Mouse (Mus musculus): ENCODE measurements around the gene Zbtb16. TPM values are rescaled to one million over a fixed set of nuclear protein-coding genes. Genes with fewer than 3 reads are reported as not detected.

Gene Zbtb16
- total and polyA plus RNA-seq, 3 experiments = 10.6 to 45.5 (median 20.0) TPM

DNA sequence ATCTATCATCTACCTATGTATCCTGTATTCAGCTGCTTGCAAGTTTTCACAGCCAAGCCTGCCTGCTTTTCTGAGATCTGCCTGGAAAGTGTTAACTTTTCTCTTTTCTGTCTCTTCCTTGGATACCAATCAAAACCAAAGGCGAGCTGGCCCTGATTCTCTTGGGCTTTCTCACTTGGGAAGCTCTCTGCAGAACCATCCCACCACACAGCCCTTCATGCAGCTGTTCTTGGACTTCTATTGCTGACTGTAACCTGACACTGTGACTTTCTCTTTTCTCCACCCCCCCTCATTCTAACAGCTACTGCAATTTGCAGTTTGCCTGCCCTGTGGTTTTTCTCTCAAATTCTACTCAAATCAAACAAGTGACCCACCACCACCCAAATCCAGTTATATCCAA, 225.0 kb downstream of the Zbtb16 start:
- DNase-seq (ENCODE audit: low spot score) = no peak
- Histone ChIP-seq H3K36me3 (replicated peaks) (no peaks in the 10 kb centered on the region), H3K4me1 (ENCODE audit: insufficient read depth, low read depth, low read length) (no peaks in the 10 kb centered on the region), H3K27me3 (ENCODE audit: insufficient read depth, low read length) (peaks cover 8% of the 10 kb centered on the region), H3K9me3 (replicated peaks) (no peaks in the 10 kb centered on the region), H3K4me3 (ENCODE audit: low read depth, low read length) (no peak overlapping the region)
- no peak for ATAC-seq (ENCODE audit: extremely low read depth, insufficient number of reproducible peaks, low FRiP score, poor library complexity, severe bottlenecking)
- TF ChIP-seq POLR2AphosphoS5 (IDR thresholded peaks at IDR 0.05; ENCODE audit: insufficient replicate concordance, low read depth, low read length) = no peak
- TF ChIP-seq GATA2 (IDR thresholded peaks at IDR 0.05; ENCODE audit: borderline replicate concordance, low read depth, low read length) = no peak
- TF ChIP-seq GATA1 (IDR thresholded peaks at IDR 0.05; ENCODE audit: borderline replicate concordance, low read length) = no peak
- TF ChIP-seq TAL1 (conservative IDR thresholded peaks at IDR 0.05; ENCODE audit: low read depth, low read length) = no peak
- no peak for TF ChIP-seq CTCF (IDR thresholded peaks at IDR 0.05; ENCODE audit: low read depth, low read length)

GRCm38 (mm10) chr9:48609734-48610133, 226.3 kb downstream of the Zbtb16 start:
- Histone ChIP-seq H3K4me3 (ENCODE audit: low read depth, low read length) (no peak overlapping the region), H3K9me3 (replicated peaks) (no peaks in the 10 kb centered on the region), H3K27me3 (ENCODE audit: insufficient read depth, low read length) (peaks cover 12% of the 10 kb centered on the region), H3K36me3 (replicated peaks) (no peaks in the 10 kb centered on the region), H3K4me1 (ENCODE audit: insufficient read depth, low read depth, low read length) (no peaks in the 10 kb centered on the region)
- TF ChIP-seq GATA1 (IDR thresholded peaks at IDR 0.05; ENCODE audit: borderline replicate concordance, low read length) (no peak), TAL1 (conservative IDR thresholded peaks at IDR 0.05; ENCODE audit: low read depth, low read length) (no peak), POLR2AphosphoS5 (IDR thresholded peaks at IDR 0.05; ENCODE audit: insufficient replicate concordance, low read depth, low read length) (no peak), GATA2 (IDR thresholded peaks at IDR 0.05; ENCODE audit: borderline replicate concordance, low read depth, low read length) (no peak), CTCF (IDR thresholded peaks at IDR 0.05; ENCODE audit: low read depth, low read length) (no peak)
- ATAC-seq (ENCODE audit: extremely low read depth, insufficient number of reproducible peaks, low FRiP score, poor library complexity, severe bottlenecking) (no peak), DNase-seq (ENCODE audit: low spot score) (no peak)

DNA sequence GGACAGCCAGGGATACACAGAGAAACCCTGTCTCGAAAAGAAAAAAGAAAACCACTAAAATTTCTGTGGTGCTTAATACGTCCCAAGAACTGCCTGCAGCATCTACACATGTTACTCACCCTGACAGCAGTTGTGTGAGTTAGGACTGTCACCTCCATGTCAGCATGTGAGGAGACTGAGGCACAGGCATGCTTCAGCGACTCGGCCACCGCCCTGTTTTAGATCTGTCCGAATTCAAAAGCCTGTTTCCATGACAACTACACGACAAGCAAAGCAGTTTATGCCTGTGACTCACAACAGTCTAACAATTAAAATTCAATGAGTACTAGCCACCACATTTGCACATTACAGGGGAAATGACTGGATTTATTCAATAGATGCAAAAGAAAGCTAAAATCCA, 228.6 kb downstream of the Zbtb16 start:
- ATAC-seq (ENCODE audit: extremely low read depth, insufficient number of reproducible peaks, low FRiP score, poor library complexity, severe bottlenecking) (no peak), DNase-seq (ENCODE audit: low spot score) (no peak)
- H3K9me3 ChIP-seq (replicated peaks) = no peaks in the 10 kb centered on the region
- H3K27me3 ChIP-seq (ENCODE audit: insufficient read depth, low read length) = peaks cover 8% of the 10 kb centered on the region
- no peak overlapping the region for H3K4me3 ChIP-seq (ENCODE audit: low read depth, low read length)
- no peaks in the 10 kb centered on the region for H3K36me3 ChIP-seq (replicated peaks)
- H3K4me1 ChIP-seq (ENCODE audit: insufficient read depth, low read depth, low read length) = no peaks in the 10 kb centered on the region
- TF ChIP-seq CTCF (IDR thresholded peaks at IDR 0.05; ENCODE audit: low read depth, low read length) (no peak), TAL1 (conservative IDR thresholded peaks at IDR 0.05; ENCODE audit: low read depth, low read length) (no peak), GATA2 (IDR thresholded peaks at IDR 0.05; ENCODE audit: borderline replicate concordance, low read depth, low read length) (no peak), POLR2AphosphoS5 (IDR thresholded peaks at IDR 0.05; ENCODE audit: insufficient replicate concordance, low read depth, low read length) (no peak), GATA1 (IDR thresholded peaks at IDR 0.05; ENCODE audit: borderline replicate concordance, low read length) (no peak)

GRCm38 (mm10) chr9:48606171-48606570, 229.9 kb downstream of the Zbtb16 start:
- no peaks in the 10 kb centered on the region for H3K9me3 ChIP-seq (replicated peaks)
- DNase-seq (ENCODE audit: low spot score) (no peak), ATAC-seq (ENCODE audit: extremely low read depth, insufficient number of reproducible peaks, low FRiP score, poor library complexity, severe bottlenecking) (no peak)
- H3K27me3 ChIP-seq (ENCODE audit: insufficient read depth, low read length) = peaks cover 6% of the 10 kb centered on the region
- no peaks in the 10 kb centered on the region for H3K4me1 ChIP-seq (ENCODE audit: insufficient read depth, low read depth, low read length)
- no peak overlapping the region for H3K4me3 ChIP-seq (ENCODE audit: low read depth, low read length)
- no peaks in the 10 kb centered on the region for H3K36me3 ChIP-seq (replicated peaks)
- TF ChIP-seq POLR2AphosphoS5 (IDR thresholded peaks at IDR 0.05; ENCODE audit: insufficient replicate concordance, low read depth, low read length) (no peak), TAL1 (conservative IDR thresholded peaks at IDR 0.05; ENCODE audit: low read depth, low read length) (no peak), GATA2 (IDR thresholded peaks at IDR 0.05; ENCODE audit: borderline replicate concordance, low read depth, low read length) (no peak), CTCF (IDR thresholded peaks at IDR 0.05; ENCODE audit: low read depth, low read length) (no peak), GATA1 (IDR thresholded peaks at IDR 0.05; ENCODE audit: borderline replicate concordance, low read length) (no peak)

GRCm38 (mm10) chr9:48605697-48606096, 230.3 kb downstream of the Zbtb16 start:
- Histone ChIP-seq H3K36me3 (replicated peaks) (no peaks in the 10 kb centered on the region), H3K4me1 (ENCODE audit: insufficient read depth, low read depth, low read length) (no peaks in the 10 kb centered on the region), H3K27me3 (ENCODE audit: insufficient read depth, low read length) (peaks cover 6% of the 10 kb centered on the region), H3K4me3 (ENCODE audit: low read depth, low read length) (no peak overlapping the region), H3K9me3 (replicated peaks) (no peaks in the 10 kb centered on the region)
- TF ChIP-seq CTCF (IDR thresholded peaks at IDR 0.05; ENCODE audit: low read depth, low read length) (0 out of 2 replicates have a peak, but pooled peaks have one; percentile 10), TAL1 (conservative IDR thresholded peaks at IDR 0.05; ENCODE audit: low read depth, low read length) (no peak)
- DNase-seq (ENCODE audit: low spot score) = no peak
- no peak for ATAC-seq (ENCODE audit: extremely low read depth, insufficient number of reproducible peaks, low FRiP score, poor library complexity, severe bottlenecking)

GRCm38 (mm10) chr9:48604939-48605598, 231.0 kb downstream of the Zbtb16 start, which contains the start of gene Nnmt:
Nnmt (minus strand) TSS chr9:48605153.
- no peak for ATAC-seq (ENCODE audit: extremely low read depth, insufficient number of reproducible peaks, low FRiP score, poor library complexity, severe bottlenecking)
- TF ChIP-seq GATA2 (IDR thresholded peaks at IDR 0.05; ENCODE audit: borderline replicate concordance, low read depth, low read length) (no peak), GATA1 (IDR thresholded peaks at IDR 0.05; ENCODE audit: borderline replicate concordance, low read length) (no peak), POLR2AphosphoS5 (IDR thresholded peaks at IDR 0.05; ENCODE audit: insufficient replicate concordance, low read depth, low read length) (no peak), TAL1 (conservative IDR thresholded peaks at IDR 0.05; ENCODE audit: low read depth, low read length) (no peak), CTCF (IDR thresholded peaks at IDR 0.05; ENCODE audit: low read depth, low read length) (no peak)
- Histone ChIP-seq H3K4me3 (ENCODE audit: low read depth, low read length) (no peak within 1 kb of the TSS), H3K27me3 (ENCODE audit: insufficient read depth, low read length) (peaks cover 6% of the 10 kb centered on the region), H3K36me3 (replicated peaks) (no peaks in the 10 kb centered on the region), H3K9me3 (replicated peaks) (no peaks in the 10 kb centered on the region), H3K4me1 (ENCODE audit: insufficient read depth, low read depth, low read length) (no peaks in the 10 kb centered on the region)
- DNase-seq (ENCODE audit: low spot score) = no peak

Other genes with a start within 250 kb of the Zbtb16 start
- gene Nnmt, start 231.1 kb downstream of the Zbtb16 start, total RNA-seq (2014; fragmentation: Nextera tagmentation) = not detected in 2 replicates
- 0.66 TPM in 1 of 2 replicates, not detected in the other for gene Nnmt, start 231.1 kb downstream of the Zbtb16 start, total RNA-seq (2017)
- gene Nnmt, start 231.1 kb downstream of the Zbtb16 start, polyA plus RNA-seq (2012) = not detected in 2 replicates
- not detected in 2 replicates for gene Htr3a, start 74.9 kb upstream of the Zbtb16 start, total RNA-seq (2014; fragmentation: Nextera tagmentation)
- gene Htr3a, start 74.9 kb upstream of the Zbtb16 start, total RNA-seq (2017) = 0.06 TPM in 1 of 2 replicates, not detected in the other
- gene Htr3a, start 74.9 kb upstream of the Zbtb16 start, polyA plus RNA-seq (2012) = not detected in 2 replicates
- gene Htr3b, start 128.8 kb upstream of the Zbtb16 start, total RNA-seq (2014; fragmentation: Nextera tagmentation) = not detected in 2 replicates
- 0.06 TPM in 1 of 2 replicates, not detected in the other for gene Htr3b, start 128.8 kb upstream of the Zbtb16 start, total RNA-seq (2017)
- not detected in 2 replicates for gene Htr3b, start 128.8 kb upstream of the Zbtb16 start, polyA plus RNA-seq (2012)
- gene Usp28, start 149.2 kb upstream of the Zbtb16 start, total RNA-seq (2014; fragmentation: Nextera tagmentation) = 28.7 and 33.3 TPM in 2 replicates
- gene Usp28, start 149.2 kb upstream of the Zbtb16 start, total RNA-seq (2017) = 12.2 and 12.3 TPM in 2 replicates
- 10.1 and 10.7 TPM in 2 replicates for gene Usp28, start 149.2 kb upstream of the Zbtb16 start, polyA plus RNA-seq (2012)
- gene Zw10, start 219.4 kb upstream of the Zbtb16 start, total RNA-seq (2014; fragmentation: Nextera tagmentation) = 52.0 and 53.1 TPM in 2 replicates
- 45.8 and 46.4 TPM in 2 replicates for gene Zw10, start 219.4 kb upstream of the Zbtb16 start, total RNA-seq (2017)
- gene Zw10, start 219.4 kb upstream of the Zbtb16 start, polyA plus RNA-seq (2012) = 5.2 and 6.6 TPM in 2 replicates
- gene Tmprss5, start 245.0 kb upstream of the Zbtb16 start, total RNA-seq (2014; fragmentation: Nextera tagmentation) = not detected in 2 replicates
- 0.22 and 0.23 TPM in 2 replicates for gene Tmprss5, start 245.0 kb upstream of the Zbtb16 start, total RNA-seq (2017)
- gene Tmprss5, start 245.0 kb upstream of the Zbtb16 start, polyA plus RNA-seq (2012) = not detected in 2 replicates